Comparison of ENCODE assay signal across 8 mouse cellular contexts in genomic region chr9:58281597-58281996, GRCm38 (mm10). TPM values are rescaled to one million over a fixed set of nuclear protein-coding genes. Genes with fewer than 3 reads are reported as not detected.
DNase-seq lines count a peak whose midpoint lies in the region; TF ChIP-seq lines count a peak whose summit lies in the region.
"Had no signal": no experiment of that assay in that cellular context is flagged by ENCODE, and none has a peak within 500 bp of the region (broad histone marks: within the 10 kb centered on the region; RNA-seq: fewer than 3 reads in every experiment).

No protein-coding gene starts in this region.

- no peaks in the 10 kb centered on the region for H3K36me3 ChIP-seq in ES-E14 (ENCODE audit: control insufficient read depth, insufficient read depth, low read length, poor library complexity, severe bottlenecking)
- no peaks in the 10 kb centered on the region for H3K36me3 ChIP-seq in limb, embryonic 10.5 days

- DNase-seq in left cerebral cortex, adult 18-20 months (ENCODE audit: low spot score in 2 of 2), result peak; percentile 27
- no peak for DNase-seq in left cerebral cortex, postnatal 36 days (ENCODE audit: low spot score in 2 of 2)
- DNase-seq in ES-E14 (ENCODE audit: low read depth, low spot score), result no peak
- DNase-seq in adrenal gland, postnatal 25 days, result peak; percentile 39
- peak; percentile 58 for DNase-seq in limb, embryonic 10.5 days (ENCODE audit: low spot score)
- DNase-seq in thymus, postnatal 4 days, result peak; percentile 77
- DNase-seq in left cerebral cortex, adult 8-10 months (ENCODE audit: low spot score in 2 of 2), result no peak

- no peak overlapping the region for H3K9ac ChIP-seq in ES-E14 (ENCODE audit: insufficient read depth, low read depth, low read length, poor library complexity, severe bottlenecking)

- no peaks in the 10 kb centered on the region for H3K27me3 ChIP-seq in limb, embryonic 10.5 days (ENCODE audit: low read depth, poor library complexity, severe bottlenecking)

- H3K9me3 ChIP-seq in ES-E14 (ENCODE audit: control insufficient read depth, insufficient read depth, low read depth, low read length), result no peaks in the 10 kb centered on the region
- H3K9me3 ChIP-seq in limb, embryonic 10.5 days (replicated peaks), result no peaks in the 10 kb centered on the region

- intact Hi-C loops in left cerebral cortex, postnatal 36 days (cut with DNase I), result loop anchor here (5.0 kb wide), 1 partner anchor 244 kb away; no protein-coding TSS in a partner anchor

- peak overlapping the region; percentile 81; the same call in 1 of the 2 replicates for H3K27ac ChIP-seq in ES-E14 (ENCODE audit: insufficient read depth, low read depth, low read length, poor library complexity, severe bottlenecking)
- no peak overlapping the region for H3K27ac ChIP-seq in limb, embryonic 10.5 days
- H3K27ac ChIP-seq: macrophage had no signal

- 63% methylated on average over 3 of the region's 3 CpGs for WGBS in limb, embryonic 10.5 days

- H3K4me3 ChIP-seq in ES-E14 (ENCODE audit: insufficient read depth in 1 of 2, low read depth in 1 of 2, low read length in 2 of 2, poor library complexity in 1 of 2, severe bottlenecking in 1 of 2), result no peak overlapping the region
- no peak overlapping the region for H3K4me3 ChIP-seq in limb, embryonic 10.5 days

- H3K4me1 ChIP-seq in ES-E14 (ENCODE audit: control insufficient read depth in 2 of 2, insufficient read depth in 2 of 2, low read length in 2 of 2, poor library complexity in 1 of 2), result peaks cover 7 to 19% of the 10 kb centered on the region in 2 experiments; a peak in 3 of 4 replicates
- peaks cover 9% of the 10 kb centered on the region; the same call in 1 of the 2 replicates for H3K4me1 ChIP-seq in limb, embryonic 10.5 days

- in situ Hi-C loops in ES-E14 (cut with MboI; ENCODE audit: low sequenced_read_pairs in 2 of 2, unreplicated experiment in 2 of 2), result no loop called here

TF ChIP-seq in ES-E14, 5 proteins besides CTCF, POLR2A, EP300 and RAD21:
- no peak for TF ChIP-seq ZC3H11A (IDR thresholded peaks at IDR 0.05; ENCODE audit: borderline replicate concordance, low read depth, low read length)
- TF ChIP-seq MAFK (IDR thresholded peaks at IDR 0.05; ENCODE audit: insufficient read depth, low read depth, low read length), result no peak

RNA-seq across cellular contexts. Expression of gene Stoml1, which starts 28.6 kb away (rescaled TPM):
- total RNA-seq in left cerebral cortex, adult 18-20 months (2021), result 10 to 100 TPM; 67.9 to 69.7 TPM
- total RNA-seq in left cerebral cortex, postnatal 36 days (2021), result 10 to 100 TPM; 64.6 to 72.4 TPM
- total RNA-seq in ES-E14 (2012; rRNA removed), result 51.7 and 95.7 TPM in 2 replicates
- total RNA-seq in adrenal gland, postnatal 25 days (2021), result 18.2 and 29.6 TPM in 2 replicates
- 21.8 and 26.1 TPM in 2 replicates for polyA plus RNA-seq in limb, embryonic 10.5 days (2016; fragmentation: Nextera tagmentation; extraction: Ambion mirVana)
- total RNA-seq in left cerebral cortex, adult 8-10 months (2022), result 10 to 100 TPM; 65.6 to 69.4 (median 67.4) TPM

RNA-seq across cellular contexts. Expression of gene Loxl1, which starts 31.4 kb away (rescaled TPM):
- total RNA-seq in left cerebral cortex, adult 18-20 months (2021), result 1 to 10 TPM; 1.5 to 2.8 TPM
- total RNA-seq in left cerebral cortex, postnatal 36 days (2021), result 1 to 10 TPM; 2.1 to 2.7 TPM
- 6.2 and 8.4 TPM in 2 replicates for total RNA-seq in ES-E14 (2012; rRNA removed)
- 15.1 and 15.8 TPM in 2 replicates for total RNA-seq in adrenal gland, postnatal 25 days (2021)
- 6.0 and 12.9 TPM in 2 replicates for polyA plus RNA-seq in limb, embryonic 10.5 days (2016; fragmentation: Nextera tagmentation; extraction: Ambion mirVana)
- 1 to 10 TPM; 1.8 to 3.0 (median 2.3) TPM for total RNA-seq in left cerebral cortex, adult 8-10 months (2022)
- polyA plus RNA-seq: macrophage had no signal

RNA-seq across cellular contexts. Expression of gene Pml, which starts 32.0 kb away (rescaled TPM):
- total RNA-seq in left cerebral cortex, adult 18-20 months (2021), result 10 to 100 TPM; 17.2 to 17.7 TPM
- total RNA-seq in left cerebral cortex, postnatal 36 days (2021), result 10 to 100 TPM; 13.7 to 17.5 TPM
- total RNA-seq in ES-E14 (2012; rRNA removed), result 72.6 and 112 TPM in 2 replicates
- total RNA-seq in adrenal gland, postnatal 25 days (2021), result 23.6 and 35.1 TPM in 2 replicates
- polyA plus RNA-seq in limb, embryonic 10.5 days (2016; fragmentation: Nextera tagmentation; extraction: Ambion mirVana), result 20.5 and 21.0 TPM in 2 replicates
- total RNA-seq in left cerebral cortex, adult 8-10 months (2022), result 10 to 100 TPM; 15.3 to 20.3 (median 17.5) TPM

Comparison
In these comparisons a context has a peak if more than half of its experiments do, and no peak if none do; other contexts are left out.
1. DNase-seq: peak in left cerebral cortex, adult 18-20 months (2 of 2), adrenal gland, postnatal 25 days (single experiment), limb, embryonic 10.5 days (single experiment) and thymus, postnatal 4 days (single experiment); none in left cerebral cortex, postnatal 36 days (0 of 2), ES-E14 (single experiment) and left cerebral cortex, adult 8-10 months (0 of 2).